Mouse (Mus musculus) liver, embryonic 12.5 days (tissue): ENCODE results near the gene Ribc2. TPM values are rescaled to one million over a fixed set of nuclear protein-coding genes. Genes with fewer than 3 reads are reported as not detected.

ENCODE experiments used
- ATAC-seq: fragments of 200-750 bp; cut with Nextera tagmentation; 2 replicates; pipeline ENCODE4 v1.8.0; 2017; ENCODE audit warnings: moderate number of reproducible peaks, mild to moderate bottlenecking, moderate library complexity
- H3K27ac ChIP-seq: fragments of 300-500 bp; sonication (generic); 2 replicates; pipeline ENCODE4 v1.5.1; 2016; ENCODE audit warnings: mild to moderate bottlenecking
- H3K27me3 ChIP-seq: fragments of 300-500 bp; sonication (generic); replicated peaks from 2 replicates; pipeline ENCODE4 v1.6.1; 2016; ENCODE audit warnings: mild to moderate bottlenecking, moderate library complexity
- H3K36me3 ChIP-seq: fragments of 300-500 bp; sonication (generic); 2 replicates; pipeline ENCODE4 v1.6.1; 2016; ENCODE audit warnings: mild to moderate bottlenecking, moderate library complexity
- H3K4me1 ChIP-seq: fragments of 300-500 bp; sonication (generic); 2 replicates; pipeline ENCODE4 v1.6.1; 2016
- H3K4me2 ChIP-seq: fragments of 300-500 bp; sonication (generic); 2 replicates; pipeline ENCODE4 v1.6.1; 2016; ENCODE audit warnings: mild to moderate bottlenecking, moderate library complexity
- H3K4me3 ChIP-seq: fragments of 300-500 bp; sonication (generic); 2 replicates; pipeline ENCODE4 v1.5.1; 2016; ENCODE audit warnings: mild to moderate bottlenecking, moderate library complexity
- H3K9ac ChIP-seq: fragments of 300-500 bp; sonication (generic); 2 replicates; pipeline ENCODE4 v1.6.1; 2016; ENCODE audit warnings: mild to moderate bottlenecking, moderate library complexity
- H3K9me3 ChIP-seq: fragments of 300-500 bp; sonication (generic); replicated peaks from 2 replicates; pipeline ENCODE4 v1.6.1; 2016; ENCODE audit warnings: mild to moderate bottlenecking, moderate library complexity
- WGBS: fragments of 180-500 bp; shearing (Covaris S2); methylation state at CpG from one replicate; pipeline ENCODE4 v1.1.7; 2016; ENCODE audit not compliant: insufficient replicate concordance; 5-methylcytosine and 5-hydroxymethylcytosine counted together
- polyA plus RNA-seq: library from polyadenylated mRNA; unstranded; fragments of >200 nt; fragmentation: Nextera tagmentation; extraction: Ambion mirVana; gene quantifications from 2 replicates; pipeline ENCODE4 v1.2.1, GENCODE M21; 2016

Ribc2 gene
- polyA plus RNA-seq, 1 experiment from 2014 or later = not detected

DNA sequence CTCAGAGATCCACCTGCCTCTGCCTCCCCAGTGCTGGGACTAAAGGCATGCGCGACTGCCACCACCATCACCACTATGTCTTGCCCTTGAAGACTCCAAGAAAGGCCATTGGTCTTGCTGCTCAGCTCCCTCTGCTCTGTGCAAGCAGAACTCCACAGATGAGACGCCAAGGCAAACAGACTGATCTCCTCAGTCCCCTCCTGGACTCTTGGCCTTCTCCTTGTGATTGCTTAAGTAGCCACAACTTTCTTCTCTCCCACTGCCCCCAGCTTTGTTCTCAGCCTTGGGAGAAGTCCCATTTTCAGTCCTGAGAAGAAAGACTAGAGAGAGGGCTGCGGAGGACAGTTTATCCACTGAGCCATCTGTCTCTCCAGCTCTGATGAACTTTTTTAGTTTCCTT lies 50.2 kb downstream of the Ribc2 start:
- no peak overlapping the region for H3K9ac ChIP-seq
- ATAC-seq = no peak
- 73% methylated on average over 4 of the region's 4 CpGs for WGBS

DNA sequence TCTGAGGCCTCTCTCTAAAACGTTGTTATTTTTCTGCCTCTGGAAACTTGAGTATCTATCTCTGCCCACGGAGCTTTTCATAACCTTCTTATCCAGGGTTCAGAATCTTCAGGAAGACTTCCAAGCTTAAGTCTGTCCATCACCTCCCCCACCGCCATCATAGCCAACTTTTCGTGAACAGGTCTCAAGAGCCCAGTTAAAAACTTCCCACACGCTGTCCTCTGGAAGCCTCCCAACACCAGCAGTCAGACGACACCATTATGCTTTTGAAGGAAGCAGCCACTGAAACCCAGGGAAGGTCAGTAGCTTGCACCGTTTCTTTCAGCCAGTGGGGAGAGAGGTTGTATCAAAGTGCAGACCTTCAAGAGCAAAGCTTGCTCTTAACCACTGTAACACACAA lies 55.0 kb downstream of the Ribc2 start:
- Histone ChIP-seq H3K9me3 (no peaks in the 10 kb centered on the region), H3K4me2 (no peak overlapping the region), H3K27me3 (no peaks in the 10 kb centered on the region), H3K9ac (no peak overlapping the region), H3K4me1 (no peaks in the 10 kb centered on the region), H3K36me3 (no peaks in the 10 kb centered on the region), H3K27ac (no peak overlapping the region), H3K4me3 (no peak overlapping the region)
- WGBS = 66% methylated on average over 7 of the region's 7 CpGs
- no peak for ATAC-seq

More for the DNA sequence above, 50.2 kb downstream of the Ribc2 start:
- Histone ChIP-seq H3K4me3 (no peak overlapping the region), H3K9me3 (no peaks in the 10 kb centered on the region), H3K36me3 (no peaks in the 10 kb centered on the region), H3K27ac (no peak overlapping the region), H3K27me3 (no peaks in the 10 kb centered on the region), H3K4me2 (no peak overlapping the region), H3K4me1 (no peaks in the 10 kb centered on the region)

DNA sequence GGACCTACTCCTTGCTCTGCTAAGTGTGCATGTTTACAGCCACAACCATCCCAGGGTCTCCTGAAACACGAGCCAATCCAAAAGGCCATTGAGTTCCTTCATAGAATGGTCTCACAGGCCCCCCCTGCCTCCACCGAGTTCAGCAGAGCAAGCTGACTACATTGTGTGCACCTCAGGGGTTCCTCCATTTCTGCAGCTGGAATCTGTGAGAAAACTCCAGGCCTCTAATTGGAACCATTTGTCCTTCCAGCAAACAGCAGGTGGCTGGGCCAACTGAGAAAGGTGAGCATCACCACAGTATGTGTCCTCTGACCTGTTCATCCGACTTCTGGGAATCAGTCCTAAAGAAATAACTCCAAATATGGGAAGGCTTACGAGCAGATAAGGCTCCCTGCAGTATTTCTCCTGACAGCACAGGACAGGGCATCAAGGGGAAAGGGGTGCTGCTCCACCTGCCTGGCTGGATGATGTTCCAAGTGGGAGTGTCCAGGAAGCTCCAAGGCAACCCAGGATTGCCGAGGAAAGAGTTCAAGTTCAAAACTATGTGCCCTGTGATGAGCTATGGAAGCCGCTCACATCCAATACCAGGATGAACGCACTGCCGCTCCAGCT lies 56.4 kb downstream of the Ribc2 start:
- no peak overlapping the region for H3K4me2 ChIP-seq
- no peaks in the 10 kb centered on the region for H3K9me3 ChIP-seq
- no peaks in the 10 kb centered on the region for H3K27me3 ChIP-seq
- no peaks in the 10 kb centered on the region for H3K4me1 ChIP-seq
- no peaks in the 10 kb centered on the region for H3K36me3 ChIP-seq
- H3K4me3 ChIP-seq = no peak overlapping the region
- no peak for ATAC-seq
- H3K27ac ChIP-seq = no peak overlapping the region
- 49% methylated on average over 8 of the region's 8 CpGs for WGBS
- no peak overlapping the region for H3K9ac ChIP-seq

Other genes with a start within 250 kb of the Ribc2 start
- 0.78 and 0.99 TPM in 2 replicates for gene Gm29666, start 212.0 kb upstream of the Ribc2 start, polyA plus RNA-seq
- 43.2 and 44.5 TPM in 2 replicates for gene Nup50, start 208.7 kb upstream of the Ribc2 start, polyA plus RNA-seq
- gene 5031439G07Rik, start 143.5 kb upstream of the Ribc2 start, polyA plus RNA-seq = 3.6 and 4.9 TPM in 2 replicates
- gene Upk3a, start 114.9 kb upstream of the Ribc2 start, polyA plus RNA-seq = not detected in 2 replicates
- gene Fam118a, start 103.1 kb upstream of the Ribc2 start, polyA plus RNA-seq = 11.2 and 11.4 TPM in 2 replicates
- gene Smc1b, start 114 bp upstream of the Ribc2 start, polyA plus RNA-seq = 0.18 and 0.31 TPM in 2 replicates
- 18.1 and 19.5 TPM in 2 replicates for gene Fbln1, start 73.9 kb downstream of the Ribc2 start, polyA plus RNA-seq
- gene Atxn10, start 204.2 kb downstream of the Ribc2 start, polyA plus RNA-seq = 110 and 114 TPM in 2 replicates